Mouse (Mus musculus): ENCODE results near the gene St6gal1.
"Not testable (repeated sequence)": the region's sequence is repeated elsewhere in the genome, so short reads cannot be mapped to it uniquely, and the experiment has no call there.

St6gal1 gene

DNA sequence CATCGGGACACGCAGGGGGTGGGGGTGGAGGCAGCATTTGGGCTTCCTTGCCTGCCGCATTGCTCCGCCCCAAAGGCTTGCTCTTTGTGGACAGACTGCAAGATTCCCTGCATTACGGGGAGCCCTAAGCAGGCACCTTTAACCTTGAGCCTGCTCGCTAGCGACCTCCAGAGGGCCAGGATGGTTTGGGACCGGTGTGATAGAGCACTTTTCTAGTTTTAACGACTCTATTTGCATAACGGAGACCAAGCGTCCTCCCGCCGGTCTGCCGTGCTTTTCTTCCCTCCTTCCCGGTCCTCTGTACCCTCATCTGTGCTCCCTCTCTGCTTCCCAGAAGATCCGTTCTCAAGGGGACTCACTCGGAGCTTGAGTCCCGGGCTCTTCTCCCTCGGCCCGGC, at the start of gene St6gal1:
TSS of gene St6gal1 (plus strand) at position 70 of the 398 bp plus-strand sequence.
- DNase-seq (ENCODE audit: low spot score in 2 of 2): peak; percentile 23 to 74

DNA sequence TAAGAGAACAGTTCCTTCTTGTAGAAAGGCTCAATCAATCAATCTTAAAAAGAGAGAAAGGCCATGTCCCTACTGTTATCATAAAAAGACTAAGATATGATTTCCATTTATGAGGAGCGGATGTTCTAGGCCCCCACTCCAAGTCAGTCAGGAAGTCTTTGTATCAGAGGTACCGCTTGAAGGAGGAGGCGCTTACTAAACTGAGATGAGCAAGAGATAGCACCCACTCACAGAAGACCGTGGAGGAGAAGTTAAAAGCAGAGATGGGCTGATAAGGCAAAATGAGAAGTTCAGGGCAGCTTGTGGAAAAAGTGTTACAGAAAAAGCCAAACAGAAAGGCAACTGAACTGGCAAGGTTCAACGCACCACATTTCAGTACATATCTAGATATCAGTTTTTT, 49.7 kb upstream of the St6gal1 start:
- DNase-seq (ENCODE audit: low spot score in 2 of 2): no peak

DNA sequence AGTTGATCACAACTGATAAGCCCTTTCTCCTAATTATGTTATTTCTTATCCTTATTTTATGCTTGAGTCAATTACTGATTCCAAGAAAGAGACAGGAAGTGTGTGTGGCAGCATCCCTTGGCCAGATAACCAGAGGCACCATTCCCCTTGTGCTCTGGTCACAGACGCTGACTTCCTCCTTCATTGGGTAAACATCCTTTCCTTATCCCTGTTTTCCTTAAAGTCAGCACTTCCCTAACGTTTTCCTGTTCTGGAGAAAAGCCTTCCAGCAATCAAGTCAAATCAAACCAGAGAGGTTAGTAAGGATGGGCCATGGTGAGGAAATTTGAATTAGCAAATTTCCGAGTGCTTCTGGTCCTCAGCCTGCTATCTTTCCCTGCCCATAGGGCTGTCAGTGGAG, 48.6 kb upstream of the St6gal1 start:
- DNase-seq (ENCODE audit: low spot score in 2 of 2): no peak

DNA sequence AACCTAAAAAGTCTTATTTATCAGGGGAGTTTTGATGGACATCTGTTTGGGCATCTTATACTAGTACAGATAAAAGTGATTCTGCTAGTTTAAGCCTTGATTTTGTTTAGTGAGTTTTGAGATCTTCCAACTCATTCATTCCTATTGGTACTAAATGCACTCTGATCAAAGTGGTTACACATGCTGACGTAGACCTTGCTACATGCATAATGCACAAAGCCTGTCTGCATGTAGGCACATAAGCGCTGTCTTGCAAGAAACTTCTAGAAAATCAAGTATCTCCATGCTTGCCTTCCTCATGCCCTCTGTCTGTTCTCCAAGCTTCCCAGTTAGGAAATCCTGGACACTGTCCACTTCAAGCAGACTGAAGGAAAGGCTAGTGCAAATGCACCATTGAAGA, 46.7 kb upstream of the St6gal1 start:
- DNase-seq (ENCODE audit: low spot score in 2 of 2): no peak

DNA sequence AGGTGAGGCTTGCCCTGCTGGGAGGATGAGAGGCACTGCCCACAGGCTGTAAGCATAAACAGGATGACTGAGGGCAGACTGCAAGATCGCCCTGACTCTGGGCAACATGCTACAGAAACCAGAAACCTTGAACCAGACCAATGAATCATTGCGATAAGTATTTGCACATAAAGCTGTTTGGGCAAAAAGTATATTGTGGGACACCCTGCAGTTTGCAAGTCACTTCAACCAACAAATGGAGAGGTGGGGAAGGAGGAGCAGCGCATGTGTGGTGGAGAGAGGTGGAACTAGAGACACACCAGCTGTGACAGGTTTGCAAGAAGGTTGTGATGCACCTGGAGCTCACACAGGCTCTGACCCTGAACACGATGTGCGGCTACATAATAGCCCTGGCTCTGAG, 45.7 kb upstream of the St6gal1 start:
- no peak for DNase-seq (ENCODE audit: low spot score in 2 of 2)

DNA sequence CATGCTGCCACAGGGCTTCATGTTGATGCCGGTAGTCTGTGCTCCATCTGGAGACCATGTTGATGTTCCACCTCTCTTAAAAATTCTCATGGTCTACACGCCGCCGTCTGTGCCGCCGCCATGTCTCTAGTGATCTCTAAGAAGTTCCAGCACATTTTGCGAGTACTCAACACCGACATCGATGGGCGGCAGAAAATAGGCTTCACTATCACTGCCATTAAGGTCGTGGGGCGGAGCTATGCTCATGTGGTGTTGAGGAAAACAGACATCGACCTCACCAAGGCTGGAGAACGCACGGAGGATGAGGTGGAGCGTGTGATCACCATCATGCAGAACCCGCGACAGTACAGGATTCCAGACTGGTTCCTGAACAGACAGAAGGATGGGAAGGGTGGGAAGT, 45.1 kb upstream of the St6gal1 start:
- DNase-seq (ENCODE audit: low spot score in 2 of 2): not testable (repeated sequence)

DNA sequence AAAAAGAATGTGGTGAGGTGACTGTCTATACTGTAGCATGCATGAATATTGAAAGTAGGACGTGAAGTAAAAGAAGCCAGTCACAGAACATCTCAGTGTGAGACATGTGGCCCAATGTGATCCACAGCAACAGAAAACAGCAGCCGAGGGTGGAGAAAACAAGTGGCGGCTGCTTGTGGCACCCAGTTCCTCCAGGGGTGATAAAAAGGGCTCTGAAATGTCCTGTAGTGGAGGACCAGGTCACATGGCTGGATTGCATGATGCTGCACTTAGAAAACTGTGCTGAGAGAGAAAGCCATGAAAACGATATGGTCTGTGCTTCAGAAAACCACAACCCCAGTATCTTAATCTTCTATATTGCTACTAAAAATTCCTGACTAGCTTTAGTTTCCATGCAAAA, 43.5 kb upstream of the St6gal1 start:
- DNase-seq (ENCODE audit: low spot score in 2 of 2): no peak

DNA sequence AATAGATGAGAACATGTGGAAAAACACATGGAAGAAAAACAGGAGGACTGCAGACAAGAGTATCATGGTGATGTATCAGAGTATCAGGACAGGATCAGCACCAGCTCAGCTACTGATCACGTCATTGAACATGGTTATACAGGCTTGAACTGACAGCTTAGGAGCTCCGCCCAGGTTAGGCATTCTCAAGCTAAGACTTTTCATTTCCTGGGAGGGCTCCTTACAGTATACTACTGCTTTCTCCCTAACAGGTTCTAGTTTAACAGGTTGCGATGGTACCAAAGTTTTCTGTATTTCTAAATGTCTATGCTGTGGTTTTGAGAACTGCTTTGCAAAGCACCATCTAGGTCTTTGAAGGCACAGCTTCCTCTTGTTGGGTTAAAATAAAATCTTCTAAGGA, 43.1 kb upstream of the St6gal1 start:
- DNase-seq (ENCODE audit: low spot score in 2 of 2): no peak

DNA sequence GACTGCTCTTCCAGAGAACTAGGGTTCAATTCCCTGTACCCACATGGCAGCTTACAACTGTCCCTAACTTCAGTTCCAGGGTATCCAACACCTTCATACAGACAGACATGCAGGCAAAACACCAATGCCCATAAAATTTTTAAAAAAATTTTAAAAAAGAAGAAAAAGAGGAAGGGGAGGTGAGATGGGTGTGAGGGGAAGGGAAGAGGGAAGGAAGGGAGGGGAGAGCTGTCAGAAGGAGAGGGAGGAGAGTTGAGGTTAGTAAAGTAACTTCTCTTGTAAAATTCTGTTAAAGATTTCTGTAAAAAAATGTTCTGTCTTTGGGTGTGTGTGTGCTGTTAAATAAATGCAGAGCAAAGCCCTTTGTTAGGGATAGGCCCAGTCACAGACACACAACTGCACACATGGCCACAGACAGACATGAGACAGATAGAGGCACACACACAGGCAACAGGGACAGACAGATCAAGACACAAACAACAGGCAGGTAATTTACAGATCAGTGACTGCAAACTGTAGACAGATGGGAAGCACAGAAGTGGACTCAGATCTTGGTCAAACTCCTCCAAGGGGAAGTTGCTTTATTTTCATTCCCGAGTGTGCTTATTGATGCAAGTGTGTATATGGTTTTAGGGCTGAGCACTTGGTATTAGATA, 42.5 kb upstream of the St6gal1 start:
- DNase-seq (ENCODE audit: low spot score in 2 of 2): no peak

DNA sequence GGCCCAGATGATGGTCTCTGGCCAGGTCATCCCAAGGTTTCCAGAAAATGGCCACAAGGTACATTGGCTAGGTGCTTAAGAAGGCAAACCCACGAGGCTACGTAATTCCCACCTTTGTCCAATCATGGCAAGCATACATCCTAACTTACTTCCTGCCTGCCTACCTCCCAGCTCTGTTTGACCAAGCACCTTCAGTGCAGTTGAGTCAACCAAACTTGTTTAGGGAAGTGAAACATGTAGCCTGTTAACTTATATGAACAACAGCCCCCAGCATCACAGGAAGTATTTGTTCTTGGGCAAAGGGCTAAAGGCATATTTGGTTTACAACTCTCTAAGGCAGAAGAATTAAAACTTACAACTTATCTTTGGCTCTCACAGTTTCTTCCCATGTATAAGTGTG, 38.7 kb upstream of the St6gal1 start:
- no peak for DNase-seq (ENCODE audit: low spot score in 2 of 2)

DNA sequence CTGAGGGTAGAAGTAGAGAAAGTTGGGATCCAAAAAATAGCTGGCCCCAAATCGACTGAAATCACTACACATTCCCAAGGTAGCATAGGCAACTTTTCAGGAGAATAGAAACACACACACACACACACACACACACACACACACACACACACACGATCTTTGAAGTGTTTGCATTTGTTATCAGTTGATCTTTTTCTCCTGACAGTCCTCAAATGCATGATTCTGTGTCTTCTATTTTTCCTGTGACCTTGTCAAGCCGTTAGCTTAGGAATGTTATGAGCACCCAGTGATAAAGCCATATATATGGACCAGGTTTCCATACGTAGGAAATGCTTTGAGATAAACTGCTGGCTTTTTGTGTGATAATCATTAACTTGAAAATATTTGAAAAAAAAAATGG, 38.1 kb upstream of the St6gal1 start:
- DNase-seq (ENCODE audit: low spot score in 2 of 2): no peak

DNA sequence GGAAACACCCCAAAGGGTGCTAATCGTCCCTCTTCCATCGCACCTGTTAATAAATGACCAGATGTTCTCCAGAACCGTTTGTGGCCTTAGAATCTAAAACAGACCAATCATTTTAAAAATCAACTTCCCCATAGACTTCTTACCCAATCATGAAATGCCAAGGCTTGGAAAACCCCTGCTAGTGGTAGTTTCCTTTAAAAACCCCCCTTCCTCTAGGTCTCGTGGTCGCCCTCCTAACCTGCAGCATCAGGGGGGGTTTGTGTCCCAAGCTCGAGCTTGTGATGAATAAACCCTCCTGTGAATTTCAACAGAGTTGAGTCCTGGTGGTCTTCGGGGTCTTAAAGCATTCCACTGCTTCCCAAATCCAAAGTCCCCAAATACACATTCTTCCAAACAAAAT, 36.6 kb upstream of the St6gal1 start:
- DNase-seq (ENCODE audit: low spot score in 2 of 2): no peak

DNA sequence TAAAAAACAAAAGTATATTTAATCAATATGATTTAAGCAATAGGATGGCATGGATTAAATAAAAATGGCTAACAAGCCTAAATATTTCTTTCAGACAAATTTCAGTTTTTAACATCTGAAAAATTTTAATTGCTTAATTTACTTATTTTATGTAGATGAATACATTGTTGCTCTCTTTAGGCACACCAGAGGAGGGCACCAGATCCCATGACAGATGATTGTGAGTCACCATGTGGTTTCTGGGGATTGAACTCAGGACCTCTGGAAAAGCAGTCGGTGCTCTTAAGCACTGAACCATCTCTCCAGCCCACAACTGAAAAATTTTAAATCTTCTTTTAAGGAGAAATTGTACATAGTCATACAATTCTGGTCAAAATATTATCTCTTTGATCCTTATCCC, 34.9 kb upstream of the St6gal1 start:
- no peak for DNase-seq (ENCODE audit: low spot score in 2 of 2)

DNA sequence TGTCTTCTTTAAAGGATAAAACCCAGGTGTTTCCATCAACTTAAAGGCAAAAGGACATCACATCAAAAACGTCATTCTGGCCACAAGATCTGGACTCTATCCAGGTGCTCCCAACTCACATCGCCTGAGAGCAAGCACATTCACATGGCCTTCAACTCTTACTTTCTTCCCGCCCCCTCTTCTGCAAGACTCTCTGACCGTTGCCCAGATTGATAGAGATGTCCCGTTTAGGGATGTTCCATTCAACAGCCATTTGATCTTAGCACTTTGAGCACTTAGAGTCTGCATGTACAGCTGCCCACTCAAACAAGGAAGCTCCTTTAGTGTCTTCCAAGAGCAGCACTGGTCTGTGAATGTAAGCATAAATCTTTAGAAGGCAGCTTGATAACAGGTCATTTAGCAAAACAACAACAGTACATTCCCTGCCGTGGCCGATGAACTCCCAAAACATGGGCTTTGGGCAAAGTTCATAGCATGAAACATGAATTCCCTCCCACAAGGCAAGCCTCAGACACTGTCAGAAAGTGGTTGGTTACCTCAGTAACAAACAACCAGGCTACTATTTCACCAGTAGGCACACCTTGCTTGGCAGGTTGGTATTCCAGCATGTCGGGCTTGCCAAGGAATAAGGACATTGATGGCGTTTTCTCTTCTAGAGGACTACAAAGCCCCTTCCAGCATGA, 32.8 kb upstream of the St6gal1 start:
- DNase-seq (ENCODE audit: low spot score in 2 of 2): no peak

DNA sequence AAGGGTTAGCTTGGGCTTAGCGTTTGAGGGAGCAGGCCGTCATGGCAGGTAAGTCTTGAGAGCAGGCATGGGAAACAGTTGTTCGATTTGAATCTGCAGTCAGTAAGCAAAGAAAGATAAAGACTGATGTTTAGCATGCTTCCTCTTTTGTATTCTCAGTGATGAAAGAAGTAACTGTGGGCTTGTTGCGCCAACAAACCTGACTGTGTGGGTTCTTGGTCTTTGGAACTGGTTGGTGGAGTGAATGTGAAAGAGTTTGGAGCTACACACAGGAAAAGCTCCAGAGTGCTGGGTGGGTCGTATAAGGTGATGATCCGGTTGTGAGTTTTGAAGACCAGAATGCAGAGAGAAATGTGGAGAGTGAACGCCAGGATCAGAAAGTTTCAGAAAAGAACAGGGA, 28.9 kb upstream of the St6gal1 start:
- no peak for DNase-seq (ENCODE audit: low spot score in 2 of 2)

DNA sequence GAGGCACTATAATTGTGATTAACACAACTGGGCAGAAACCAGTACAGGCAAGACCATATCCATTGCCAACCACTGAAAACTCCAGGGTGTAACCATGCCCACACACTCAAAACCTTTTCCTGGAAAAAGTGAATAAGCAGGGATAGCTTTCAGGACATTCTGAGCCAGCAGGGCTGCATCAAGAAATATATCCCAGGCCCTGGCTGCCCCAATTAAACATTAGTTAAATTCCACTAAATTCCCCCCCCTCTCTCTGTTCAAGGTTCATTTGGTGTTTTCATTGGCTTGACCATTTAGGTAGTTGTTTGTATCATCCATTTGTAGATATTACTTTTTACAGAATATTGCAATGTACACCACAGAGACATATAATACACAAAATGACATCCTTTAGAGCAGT, 28.2 kb upstream of the St6gal1 start:
- no peak for DNase-seq (ENCODE audit: low spot score in 2 of 2)

DNA sequence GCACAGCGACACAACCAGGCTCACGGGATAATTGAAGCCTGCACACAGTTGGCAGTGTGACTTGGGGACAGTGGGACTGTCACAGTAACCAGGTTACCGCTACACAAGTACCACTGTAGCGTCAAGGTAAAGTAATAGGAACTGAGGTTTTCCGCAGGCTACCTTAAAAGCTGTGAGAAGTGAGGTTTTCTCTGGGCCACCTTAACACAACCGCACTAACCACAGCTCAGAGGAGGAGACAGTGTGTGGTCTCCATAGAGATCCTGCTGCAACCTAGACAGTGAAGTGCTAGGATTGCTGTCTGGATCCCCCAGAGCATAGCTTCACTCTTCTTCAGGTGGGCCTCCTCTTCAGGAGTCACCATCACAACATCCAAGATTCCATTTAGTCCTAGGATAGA, 27.7 kb upstream of the St6gal1 start:
- DNase-seq (ENCODE audit: low spot score in 2 of 2): no peak

DNA sequence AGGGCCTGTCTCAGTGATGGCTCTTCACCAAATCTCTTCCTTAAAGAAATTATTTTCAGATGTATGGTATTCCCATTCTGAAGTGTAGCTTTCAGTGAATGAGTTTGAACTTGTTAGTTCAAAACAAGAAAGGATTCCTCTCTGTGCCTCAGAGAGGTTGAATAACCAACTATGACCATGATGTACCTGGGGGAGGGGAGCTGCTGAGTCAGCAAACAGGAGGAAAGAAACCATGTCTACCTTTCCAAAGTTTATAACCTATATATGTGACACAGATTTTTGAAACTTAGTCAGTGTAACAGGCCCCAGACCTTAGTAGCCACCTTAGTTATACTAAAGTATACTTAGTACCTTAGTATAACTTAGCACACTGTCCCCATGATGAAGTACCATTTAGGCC, 23.0 kb upstream of the St6gal1 start:
- no peak for DNase-seq (ENCODE audit: low spot score in 2 of 2)

DNA sequence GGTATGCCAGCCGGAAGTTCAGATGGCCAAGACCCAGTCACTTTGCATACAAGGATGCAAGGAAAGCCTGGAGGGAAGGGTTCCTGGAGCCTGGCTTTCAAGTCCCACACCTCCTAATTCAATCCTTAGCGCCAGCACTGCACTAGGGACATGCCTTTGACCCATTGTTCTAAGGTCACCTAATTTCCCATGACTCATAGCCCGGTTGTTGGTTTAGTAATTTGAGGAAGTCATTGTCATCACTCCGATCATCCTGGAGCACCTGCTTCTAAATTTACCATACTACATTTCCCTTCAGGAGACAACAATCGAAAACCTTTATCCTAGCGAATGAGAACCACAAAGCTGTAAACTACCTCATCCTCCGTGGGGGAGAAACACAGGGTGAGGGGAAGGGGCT, 10.2 kb upstream of the St6gal1 start:
- no peak for DNase-seq (ENCODE audit: low spot score in 2 of 2)

DNA sequence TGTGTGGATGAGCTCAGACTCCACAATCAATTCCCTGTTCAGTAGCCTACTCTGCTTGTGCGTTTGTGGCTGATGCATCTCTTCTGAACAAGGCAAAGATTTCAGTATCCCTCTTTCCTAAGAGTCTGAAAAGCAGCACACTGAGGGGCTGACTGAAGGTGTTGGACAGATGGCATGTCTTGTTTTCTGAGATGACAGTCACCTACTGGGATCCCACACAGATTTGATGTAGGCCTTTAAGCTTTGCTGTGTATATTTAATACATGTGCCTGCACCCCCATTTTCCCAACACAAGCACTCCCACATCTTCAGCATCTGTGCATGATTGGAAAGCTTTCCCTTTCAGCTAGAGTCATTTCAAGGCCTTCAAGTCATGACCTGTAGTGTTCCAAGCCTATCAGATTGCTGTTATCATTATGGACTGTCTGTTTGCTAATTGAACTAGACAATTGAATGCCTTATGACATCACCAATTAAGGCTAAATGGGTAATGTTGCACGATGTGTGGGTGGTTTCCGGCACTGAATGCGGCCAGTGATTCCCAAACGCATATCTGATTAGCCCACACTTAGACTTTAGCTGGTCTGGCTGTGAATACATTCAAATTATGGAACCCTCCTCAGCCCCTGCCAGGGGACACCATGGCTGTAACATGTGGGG, 9.2 kb upstream of the St6gal1 start:
- DNase-seq (ENCODE audit: low spot score in 2 of 2): no peak

DNA sequence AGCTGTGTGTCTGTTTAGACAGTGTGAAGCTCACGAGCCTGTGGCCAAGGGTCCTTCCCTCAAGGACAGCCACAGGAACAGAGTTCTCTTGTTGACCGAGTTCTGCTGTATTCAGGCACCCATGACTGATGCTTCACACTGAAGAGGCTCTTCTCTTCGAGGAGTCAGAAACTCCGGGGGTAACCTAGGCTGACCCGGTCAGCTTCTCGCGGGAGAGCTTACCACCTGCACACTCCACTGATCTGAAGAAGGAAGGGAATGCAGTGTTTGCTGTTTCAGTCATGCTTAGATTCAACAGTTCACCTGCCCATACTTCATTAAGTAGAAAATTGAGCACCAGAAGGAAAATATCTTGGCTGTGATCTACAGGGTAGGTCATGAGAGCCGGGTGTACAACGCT, 8.2 kb upstream of the St6gal1 start:
- no peak for DNase-seq (ENCODE audit: low spot score in 2 of 2)

DNA sequence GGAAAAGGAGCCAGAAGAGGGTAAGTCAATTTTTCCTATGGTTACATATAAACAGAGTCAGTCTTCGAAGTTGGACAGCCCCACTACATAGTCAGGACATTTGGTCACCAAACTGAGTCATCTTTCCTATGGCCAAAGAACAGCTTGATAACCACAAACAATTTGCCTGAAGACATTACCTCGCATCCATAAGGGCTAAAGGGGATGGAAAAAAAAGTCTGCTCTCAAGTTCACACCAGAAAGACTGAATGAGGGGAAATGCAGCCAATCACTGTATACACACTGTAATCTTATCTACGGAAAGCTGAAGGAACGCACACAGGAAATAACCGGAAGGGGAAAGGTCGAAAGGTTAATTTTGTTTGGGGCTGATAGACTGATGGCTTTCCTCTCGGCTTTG, 6.2 kb upstream of the St6gal1 start:
- no peak for DNase-seq (ENCODE audit: low spot score in 2 of 2)

DNA sequence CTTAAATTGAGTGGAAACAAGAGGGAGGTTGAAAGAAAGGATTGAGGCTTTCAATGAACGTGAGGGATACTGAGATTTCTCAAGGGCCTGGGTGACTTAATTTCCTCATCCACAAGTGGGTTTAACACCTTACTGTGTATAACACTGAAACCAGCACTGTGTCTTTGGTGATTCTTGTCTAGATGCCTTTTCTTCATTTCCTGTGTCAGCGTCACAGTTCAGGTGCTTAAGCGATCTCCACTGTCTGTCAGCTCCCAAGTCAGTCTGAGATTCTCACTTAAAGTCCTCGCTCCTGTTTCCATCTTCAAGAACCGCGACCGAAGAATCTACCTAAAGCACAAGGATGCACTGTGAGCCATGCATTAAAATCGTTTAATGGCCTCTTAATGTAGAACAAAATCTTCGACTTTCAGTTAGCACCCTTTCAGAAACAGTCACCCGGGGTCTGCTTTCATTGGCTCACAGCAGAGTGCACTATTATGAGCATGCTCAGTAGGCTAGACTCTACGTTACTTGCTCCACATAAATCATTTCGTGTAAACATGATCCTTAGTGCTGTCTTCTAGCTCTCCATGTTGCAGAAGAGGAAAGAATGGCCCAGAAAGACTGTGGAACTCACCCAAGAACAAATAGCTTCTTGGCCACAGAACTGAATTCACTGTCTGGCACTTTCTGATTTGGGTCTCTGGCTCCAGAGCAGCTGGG, 1.2 kb upstream of the St6gal1 start:
- DNase-seq (ENCODE audit: low spot score in 2 of 2): no peak

Data from frontal cortex, postnatal 10 days (tissue).